Mouse (Mus musculus) cortical plate, adult 2 months (tissue): ENCODE data around the gene Gm14326.
"Not testable (repeated sequence)": the region's sequence is repeated elsewhere in the genome, so short reads cannot be mapped to it uniquely, and the experiment has no call there.

Experiments
- CTCF ChIP-seq: fragments of 200-500 bp; IDR thresholded peaks from 2 replicates; pipeline ENCODE4 v1.5.1; 2011; ENCODE audit warnings: mild to moderate bottlenecking, control low read depth, low read length; ENCODE audit not compliant: insufficient read depth; ENCODE audit errors: extremely low read depth
- POLR2A ChIP-seq: fragments of 200-500 bp; IDR thresholded peaks from 2 replicates; pipeline ENCODE4 v1.6.1; 2011; ENCODE audit warnings: mild to moderate bottlenecking, low read length, control low read depth; ENCODE audit not compliant: insufficient read depth; ENCODE audit errors: extremely low read depth

DNA sequence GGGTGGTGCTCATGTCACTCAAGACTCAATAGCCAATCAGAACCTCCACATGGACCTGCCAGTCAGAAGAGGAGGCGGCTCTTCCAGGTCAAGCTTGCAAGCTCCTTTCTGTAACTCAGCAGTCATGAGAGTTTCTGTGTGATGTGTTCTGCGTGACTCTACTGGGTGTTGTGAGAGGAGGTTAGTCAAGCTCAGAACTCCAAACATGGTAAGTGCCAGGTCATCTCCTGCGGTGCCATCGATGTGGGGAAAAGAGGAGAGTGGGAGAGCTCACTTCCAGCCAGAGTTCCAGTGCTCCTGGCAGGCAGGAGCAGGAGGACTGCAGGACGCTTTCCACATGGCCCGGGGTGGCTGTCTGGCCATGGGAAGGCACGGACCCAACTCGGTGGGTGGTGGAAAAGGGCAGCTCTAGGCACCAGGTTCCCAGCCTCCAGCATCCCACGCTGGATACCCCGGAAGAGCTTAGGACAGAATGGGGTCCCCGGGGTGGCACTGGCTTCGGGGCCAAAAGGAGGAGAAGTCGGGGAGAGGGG, 60.0 kb downstream of the Gm14326 start, which contains the start of gene Gm14327:
- TF ChIP-seq CTCF, POLR2A: not testable (repeated sequence)
